Mouse (Mus musculus) Muller cell, postnatal 12 days (primary cell): ENCODE data around the gene Rab7.
"Not testable (repeated sequence)": the region's sequence is repeated elsewhere in the genome, so short reads cannot be mapped to it uniquely, and the experiment has no call there.

Experiments
- DNase-seq: peaks from one replicate; pipeline ENCODE4 v3.0.0-alpha.2; 2015; ENCODE audit errors: inconsistent ontology term

The Rab7 gene

GRCm38 (mm10) chr6:87998358-87998757, 46.7 kb downstream of the Rab7 start:
- DNase-seq = no peak

- DNase-seq = peak; percentile 55
Observed at GRCm38 (mm10) chr6:87997706-87998265, 47.3 kb downstream of the Rab7 start.

GRCm38 (mm10) chr6:87996606-87997005, 48.5 kb downstream of the Rab7 start:
- no peak for DNase-seq

- DNase-seq = no peak
Observed at GRCm38 (mm10) chr6:87995519-87995918, 49.6 kb downstream of the Rab7 start.

DNA sequence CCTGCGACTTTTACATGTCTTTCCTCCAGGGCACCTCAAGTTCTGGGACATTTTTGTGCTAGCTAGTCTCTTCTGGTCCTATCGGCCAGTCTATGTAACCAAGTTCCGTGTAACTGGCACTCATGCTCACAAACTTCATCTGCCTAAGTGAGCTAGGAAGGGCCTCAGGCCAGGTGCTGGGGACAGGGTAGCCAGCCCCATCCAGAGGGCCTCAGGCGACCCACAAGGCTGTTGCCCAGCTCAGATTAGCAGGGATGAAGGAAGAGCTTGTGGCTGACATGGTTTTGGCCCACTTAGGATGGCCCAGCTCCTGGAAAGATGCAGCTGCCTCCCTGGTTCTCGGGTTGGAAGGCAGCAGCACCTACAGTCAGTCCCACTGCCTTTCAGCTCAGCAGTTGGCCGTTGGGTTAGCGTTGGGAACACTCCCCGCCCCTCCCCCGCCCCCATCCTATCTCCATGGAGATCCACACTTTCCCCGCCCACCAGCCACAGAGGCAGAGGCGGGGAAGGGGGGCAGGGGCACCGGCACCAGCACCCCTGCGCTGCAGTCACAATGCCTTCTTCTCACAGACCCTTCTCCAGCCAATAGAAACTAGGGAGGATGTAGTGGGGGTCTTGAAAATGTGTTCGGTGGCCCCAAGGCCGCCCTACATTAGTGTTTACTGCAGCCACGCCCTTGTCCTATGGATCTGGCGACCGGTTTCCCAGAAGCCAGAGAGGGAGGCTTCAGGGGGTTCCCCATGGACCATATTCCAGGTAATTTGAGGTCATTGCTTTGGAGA, 51.1 kb downstream of the Rab7 start:
- DNase-seq = peak; percentile 73

- peak; percentile 84 for DNase-seq
Observed at GRCm38 (mm10) chr6:87992733-87993132, 52.3 kb downstream of the Rab7 start.

DNA sequence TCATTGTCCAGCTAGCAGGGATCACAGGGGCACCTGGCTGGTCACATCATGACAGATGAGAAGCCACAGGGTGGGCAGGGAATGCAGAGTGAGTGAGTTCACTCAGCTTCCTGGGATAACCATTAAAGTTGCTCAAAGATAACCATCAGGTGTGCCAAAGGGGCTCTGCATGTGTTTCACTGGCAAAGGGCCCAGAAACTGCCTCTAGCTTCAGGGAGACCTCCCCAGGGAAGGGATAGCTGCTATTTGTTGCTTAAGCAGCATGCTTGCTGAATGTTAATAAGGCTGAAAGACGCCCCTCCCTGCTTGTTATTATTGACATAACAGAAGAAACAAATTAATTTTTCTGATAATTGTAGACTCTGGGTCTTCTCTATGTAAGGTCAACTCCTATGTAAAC, 53.2 kb downstream of the Rab7 start:
- peak; percentile 29 for DNase-seq

DNA sequence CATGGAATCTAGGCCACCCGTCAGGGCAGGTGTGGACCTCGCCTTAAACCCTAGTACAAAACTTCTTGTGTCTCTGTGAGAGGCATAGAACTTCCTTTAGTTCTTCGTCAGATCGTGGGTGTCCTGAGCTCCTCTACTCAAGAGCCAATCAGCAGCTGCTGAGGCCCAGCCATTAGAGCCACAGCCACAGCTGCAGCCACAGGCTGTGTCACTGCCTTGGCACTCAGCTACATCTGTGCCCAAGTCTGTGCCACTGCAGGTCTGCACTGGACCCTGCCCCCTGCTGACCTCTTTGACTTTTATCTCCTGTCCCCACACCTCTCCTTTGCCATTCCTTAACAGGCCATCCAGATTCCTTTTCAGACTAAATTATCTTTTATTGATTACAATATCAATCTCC, 53.9 kb downstream of the Rab7 start:
- no peak for DNase-seq

- no peak for DNase-seq
Observed at GRCm38 (mm10) chr6:87982506-87982905, 62.6 kb downstream of the Rab7 start.

DNA sequence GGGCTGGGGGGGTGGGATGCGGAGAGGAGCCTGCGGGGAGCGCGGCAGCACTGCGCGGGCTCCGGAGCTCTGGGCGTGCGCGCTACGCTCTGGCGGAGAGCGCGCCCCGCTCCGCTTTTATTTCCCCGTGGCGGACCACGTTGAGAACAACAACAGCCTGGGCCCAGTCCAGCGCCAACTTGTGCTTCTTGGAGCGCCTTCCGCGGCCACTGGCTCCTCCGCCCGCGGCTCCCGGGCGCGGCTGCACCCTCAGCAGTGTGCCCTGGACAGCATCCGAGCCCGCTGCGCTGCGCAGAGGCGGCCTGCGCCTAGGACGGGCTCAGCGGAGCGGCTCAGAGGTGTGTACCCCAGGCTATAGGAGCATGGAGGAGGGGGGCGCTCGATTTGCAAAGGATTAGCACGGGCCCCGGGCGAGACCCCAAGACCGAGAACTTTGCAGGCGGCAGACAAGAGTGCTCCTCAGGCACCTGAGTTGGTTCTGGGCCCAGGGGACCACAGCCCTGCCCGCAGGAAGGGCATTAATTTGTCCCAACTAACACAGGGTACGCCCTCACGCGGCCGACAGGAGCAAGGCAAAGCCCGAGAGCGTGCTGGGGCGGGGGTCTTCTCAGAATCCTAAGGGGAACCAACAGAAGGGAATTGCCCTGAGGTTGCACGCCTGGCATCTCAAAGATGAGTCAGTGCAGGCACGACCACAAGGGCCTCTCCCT, 63.4 kb downstream of the Rab7 start, which contains the start of gene H1fx:
TSS of gene H1fx (minus strand) at position 91 of the 710 bp plus-strand sequence.
- DNase-seq = peak; percentile 81

DNA sequence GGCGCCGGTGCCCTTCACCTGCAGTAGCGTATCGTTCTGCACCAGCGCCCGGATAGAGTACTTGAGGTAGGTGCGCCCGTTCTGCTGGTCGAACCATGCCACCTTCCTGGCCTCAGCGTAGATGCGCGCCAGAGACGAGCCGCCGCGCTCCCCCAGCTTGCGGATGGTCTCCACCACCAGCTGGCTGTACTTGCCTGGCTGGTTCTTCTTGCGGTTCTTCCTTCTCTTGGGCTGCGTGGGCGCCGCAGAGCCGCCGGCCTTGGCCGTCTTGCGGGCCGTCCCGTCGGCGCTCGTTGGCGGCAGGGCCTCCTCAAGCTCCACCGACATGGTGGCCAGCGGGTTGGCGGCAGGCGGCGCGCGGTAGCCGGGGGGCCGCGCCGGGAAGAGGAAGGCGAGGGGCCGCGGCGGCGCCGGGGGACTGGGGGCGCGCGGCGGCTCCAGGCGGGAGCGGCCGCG, 64.0 kb downstream of the Rab7 start:
- peak; percentile 67 for DNase-seq

DNA sequence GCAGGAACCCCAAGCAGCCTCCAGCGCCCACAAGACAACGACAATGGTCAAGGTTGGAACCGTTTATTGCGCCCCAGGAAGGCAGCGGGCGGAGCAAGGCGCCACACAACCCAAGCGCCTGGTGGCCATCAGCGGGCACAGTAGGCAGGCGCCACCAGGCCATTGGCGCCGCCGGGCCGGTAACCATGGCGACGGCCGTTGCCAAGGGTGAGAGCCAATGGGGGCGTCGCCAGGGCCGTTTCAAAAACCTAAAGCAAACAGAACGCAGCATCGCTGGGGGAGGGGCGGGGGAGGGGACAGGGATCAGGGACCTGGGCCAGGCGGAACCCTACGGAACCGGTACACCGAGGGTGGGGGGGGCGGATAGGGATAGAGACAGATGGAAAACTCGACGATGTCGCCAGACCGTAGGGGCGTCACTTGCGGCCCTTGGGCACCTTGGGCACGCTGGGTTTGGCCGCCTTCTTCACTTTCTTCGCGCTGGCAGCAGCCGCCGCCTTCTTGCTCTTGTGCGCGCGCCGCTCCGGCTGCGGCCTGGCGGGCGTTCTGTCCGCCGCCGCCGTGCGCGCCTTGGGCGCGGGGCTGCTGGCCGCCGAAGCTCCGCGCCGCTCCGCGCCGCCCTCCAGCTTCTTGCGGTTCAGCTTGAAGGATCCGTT, 64.6 kb downstream of the Rab7 start:
- DNase-seq = peak; percentile 96

DNA sequence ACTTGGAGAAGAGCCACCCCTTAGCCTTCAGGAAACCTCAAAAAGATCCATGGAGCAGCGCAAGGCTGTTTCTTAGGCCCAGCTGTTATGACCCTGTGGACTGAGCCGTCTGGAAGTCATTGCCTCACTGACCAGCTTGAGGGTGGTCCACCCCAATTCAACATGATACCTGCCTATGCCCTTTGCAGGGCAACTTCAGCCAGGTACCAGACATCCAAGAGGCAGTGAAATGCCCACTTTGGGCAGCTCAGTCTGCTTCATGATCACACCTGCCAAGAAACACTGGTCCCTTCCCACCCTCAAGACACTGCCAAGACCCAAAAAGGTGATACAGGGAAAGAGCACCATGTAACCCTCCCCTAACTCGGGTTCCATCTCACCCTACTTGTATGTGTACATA, 65.3 kb downstream of the Rab7 start:
- no peak for DNase-seq

DNA sequence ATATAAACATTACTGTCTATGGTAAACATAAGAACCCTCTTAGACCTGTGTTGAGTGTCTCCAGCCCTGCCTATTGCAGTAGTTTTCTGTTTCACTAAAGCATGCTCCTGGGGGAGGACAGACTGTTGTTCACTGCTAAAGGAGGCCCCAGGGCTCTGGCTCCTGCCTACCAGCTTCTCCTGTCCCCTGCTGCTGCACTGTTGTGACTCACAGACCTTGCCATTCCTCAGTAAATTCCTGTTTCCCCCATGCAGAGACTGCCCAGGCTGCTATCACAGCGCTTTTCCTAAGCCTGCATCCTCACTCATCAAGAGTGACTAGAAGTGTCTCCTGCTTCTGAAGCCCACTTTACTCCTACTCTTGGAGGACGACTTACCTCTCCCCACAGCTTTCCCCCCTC, 75.0 kb downstream of the Rab7 start:
- DNase-seq = peak; percentile 63

- DNase-seq = not testable (repeated sequence)
Observed at GRCm38 (mm10) chr6:87962457-87962856, 82.6 kb downstream of the Rab7 start.
